Mouse (Mus musculus) cerebellum, adult 9-10 months (tissue): ENCODE measurements at regions not wholly inside any gene's neighbourhood (a gene's known extent, or its start where the extent isn't known, plus 50 kb on each side); places are given as distances from the start of the nearest gene placed in this dataset.

Experiments
- DNase-seq: peaks from one replicate; pipeline ENCODE4 v3.0.0; 2022

- DNase-seq, result no peak
Observed at GRCm38 (mm10) chr1:35841626-35842025, 226.6 kb upstream of the Hs6st1 start.

- no peak for DNase-seq
Observed at GRCm38 (mm10) chr1:35842707-35843106, 225.5 kb upstream of the Hs6st1 start.

- no peak for DNase-seq
Observed at GRCm38 (mm10) chr1:35843566-35843965, 224.6 kb upstream of the Hs6st1 start.

GRCm38 (mm10) chr1:35846224-35846936 lies 221.8 kb upstream of the Hs6st1 start:
- DNase-seq, result peak; percentile 55

- DNase-seq, result no peak
Observed at GRCm38 (mm10) chr1:35848160-35848954, 219.8 kb upstream of the Hs6st1 start.

- DNase-seq, result no peak
Observed at GRCm38 (mm10) chr1:35849406-35850190, 218.6 kb upstream of the Hs6st1 start.

GRCm38 (mm10) chr1:35850191-35850545 lies 218.0 kb upstream of the Hs6st1 start:
- DNase-seq, result no peak

GRCm38 (mm10) chr1:35850566-35851085 lies 217.6 kb upstream of the Hs6st1 start:
- no peak for DNase-seq

DNA sequence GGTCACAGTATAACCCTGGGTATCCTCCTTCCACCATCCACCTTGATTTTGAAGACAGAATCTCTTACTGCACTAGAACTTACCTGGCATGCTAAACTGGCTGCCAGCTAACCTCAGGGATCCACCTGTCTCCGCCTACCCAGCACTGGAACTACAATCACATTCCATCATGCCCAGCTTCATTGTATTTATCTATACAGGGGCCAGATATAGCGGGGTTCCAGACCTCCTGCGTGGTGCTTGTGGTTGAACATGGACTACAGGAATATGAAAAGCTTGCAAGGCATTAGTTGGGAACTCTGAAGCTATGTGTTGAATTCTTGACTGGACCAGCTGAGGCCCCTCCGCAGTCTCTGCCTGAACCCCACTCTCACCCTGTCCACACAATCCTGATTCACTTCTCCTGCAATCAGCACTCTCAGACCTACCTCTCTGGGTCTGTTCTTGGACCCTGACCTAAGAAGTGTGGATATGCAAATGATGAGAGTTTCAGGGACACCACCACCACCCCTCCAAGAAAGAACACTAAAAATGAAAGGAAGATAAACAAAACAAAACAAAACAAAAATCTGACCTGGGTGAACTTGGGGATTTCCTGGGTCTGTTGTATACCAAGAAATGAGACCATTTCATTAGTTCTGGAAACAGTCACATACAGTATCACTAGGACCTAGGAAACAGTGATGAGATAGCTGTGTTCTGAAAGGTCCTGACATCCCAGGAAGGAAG lies 216.4 kb upstream of the Hs6st1 start:
- no peak for DNase-seq

DNA sequence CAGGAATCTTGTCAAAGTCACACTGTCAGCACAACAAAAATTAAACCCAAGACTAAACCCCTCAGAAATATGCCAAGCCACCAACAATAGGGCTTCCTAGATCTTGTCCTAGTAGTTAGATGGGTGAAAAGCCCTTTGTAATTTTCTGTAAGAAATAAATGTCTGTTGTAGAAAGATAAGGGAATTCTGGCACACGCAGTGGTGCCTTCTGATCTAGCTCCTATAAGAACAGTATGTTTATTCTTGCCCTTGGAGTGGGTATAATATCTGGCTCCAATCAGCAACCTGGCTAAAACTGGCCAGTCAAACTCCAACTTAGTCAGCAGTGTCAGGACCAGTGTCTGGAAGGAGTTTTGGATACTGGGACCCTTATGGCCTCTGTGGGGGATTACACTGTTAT lies 215.2 kb upstream of the Hs6st1 start:
- no peak for DNase-seq

DNA sequence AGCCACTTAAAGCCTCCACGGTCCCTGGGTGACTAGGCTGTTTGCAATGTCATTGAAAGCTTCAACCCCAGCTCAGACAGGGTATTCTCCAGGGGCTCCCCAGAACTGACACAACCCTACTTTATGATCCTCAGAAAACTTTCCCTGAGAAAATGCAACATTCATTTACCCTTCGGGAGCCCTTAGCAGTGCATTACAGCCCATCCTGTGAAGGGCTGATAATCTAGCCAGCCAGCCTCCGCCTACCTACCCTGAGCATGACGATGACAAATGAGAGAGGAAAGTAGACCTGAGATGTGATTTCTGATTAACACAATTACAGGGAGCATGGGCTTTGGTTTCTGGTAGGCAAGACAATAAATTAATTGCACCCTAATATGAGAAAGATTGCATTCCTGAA lies 212.6 kb upstream of the Hs6st1 start:
- DNase-seq, result no peak

- no peak for DNase-seq
Observed at GRCm38 (mm10) chr1:35858342-35858741, 209.9 kb upstream of the Hs6st1 start.

- no peak for DNase-seq
Observed at GRCm38 (mm10) chr1:35860779-35861178, 207.4 kb upstream of the Hs6st1 start.

DNA sequence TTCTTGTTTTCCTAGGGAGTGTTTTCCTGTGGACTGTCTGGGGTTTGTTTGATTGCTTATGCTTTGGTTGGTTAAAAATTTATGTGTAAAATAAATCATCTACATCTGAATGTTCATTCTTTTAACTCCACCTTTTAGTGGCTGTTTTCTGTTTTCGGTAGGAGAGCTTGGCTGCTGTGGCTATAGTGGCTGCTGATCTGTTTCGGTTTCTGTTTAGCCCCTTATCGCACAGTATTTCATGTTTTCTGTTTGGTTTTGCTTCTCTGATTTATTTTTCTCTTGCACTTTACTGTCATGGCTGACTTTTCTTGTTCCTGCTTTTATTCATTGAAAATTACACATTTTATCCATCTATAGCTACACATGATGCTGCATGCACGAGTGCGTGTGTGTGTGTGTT lies 206.0 kb upstream of the Hs6st1 start:
- no peak for DNase-seq

DNA sequence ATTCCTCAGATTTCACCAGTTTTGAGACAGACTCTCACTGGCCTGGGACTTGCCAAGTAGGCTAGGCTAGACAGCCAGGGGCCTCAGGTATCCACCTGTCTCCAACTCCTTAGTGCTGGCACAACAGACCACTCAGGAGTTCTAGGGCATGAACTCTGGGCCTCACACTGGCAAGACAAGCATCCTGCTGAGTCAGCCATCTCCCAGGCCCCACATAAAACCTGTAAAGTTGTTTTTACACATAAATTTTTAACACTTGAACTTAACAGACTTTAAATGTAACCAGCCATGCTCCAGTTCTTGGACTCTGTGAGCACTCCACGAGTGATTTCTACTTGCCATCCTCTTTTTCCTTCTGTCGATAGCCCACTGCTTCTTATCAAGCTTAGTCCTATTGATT lies 205.5 kb upstream of the Hs6st1 start:
- no peak for DNase-seq

DNA sequence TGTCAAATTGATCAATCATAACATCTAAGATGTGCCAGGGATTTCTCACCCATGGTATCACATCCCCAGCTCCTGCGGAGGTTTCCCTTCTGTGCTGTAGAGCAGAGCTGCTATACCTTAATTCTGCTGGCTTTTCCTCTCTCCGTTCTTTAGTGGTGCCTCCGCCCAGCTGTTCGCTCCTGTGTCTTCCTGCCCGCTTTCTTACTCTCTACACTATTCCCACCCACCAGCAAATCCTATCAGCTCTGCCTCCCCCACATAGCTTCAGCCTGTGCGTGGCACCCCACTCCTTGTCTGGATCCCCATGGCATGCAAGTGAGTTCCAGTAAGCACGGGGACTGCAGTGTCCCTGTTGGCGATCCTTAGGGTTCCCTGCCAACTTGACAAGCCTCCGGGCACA lies 204.0 kb upstream of the Hs6st1 start:
- no peak for DNase-seq

DNA sequence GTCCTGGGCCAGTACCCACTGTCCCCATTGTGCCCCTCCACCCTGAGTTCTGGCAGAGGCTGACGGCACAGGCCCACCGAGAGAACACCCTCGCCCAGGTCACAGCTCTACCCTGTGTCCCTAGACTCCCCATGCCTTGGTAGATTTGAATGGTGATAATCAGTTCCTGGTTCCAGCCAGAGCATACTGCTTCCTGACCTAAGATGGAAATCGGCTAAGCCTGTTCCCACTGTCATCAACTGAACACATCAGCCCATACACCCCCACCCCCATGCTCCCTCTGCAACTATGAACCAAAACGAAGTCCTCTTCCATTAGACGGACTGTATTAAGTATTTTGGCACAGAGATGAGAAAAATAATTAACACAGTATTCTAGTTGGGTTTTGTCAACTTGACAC lies 202.9 kb upstream of the Hs6st1 start:
- DNase-seq, result no peak

DNA sequence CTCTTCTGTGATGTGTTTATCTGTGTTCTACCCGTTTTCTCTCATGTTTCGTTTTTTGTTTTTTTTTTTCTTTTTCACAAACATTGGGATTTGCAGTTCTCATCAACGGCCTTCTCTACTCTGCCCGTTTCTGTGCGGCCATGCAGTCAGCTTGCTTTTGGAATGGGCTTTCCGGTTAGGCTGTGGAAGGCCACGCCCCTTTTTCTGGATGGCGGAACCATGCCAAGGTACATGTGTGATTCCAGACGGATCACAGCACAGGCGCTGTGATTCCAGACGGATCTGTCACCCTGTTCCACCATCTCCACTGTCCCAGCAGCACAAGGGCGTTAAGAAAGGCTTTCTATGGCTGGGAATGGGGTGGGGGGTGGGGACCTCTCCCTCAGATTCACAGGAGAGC lies 201.6 kb upstream of the Hs6st1 start:
- DNase-seq, result no peak

GRCm38 (mm10) chr1:35869381-35870143 lies 198.6 kb upstream of the Hs6st1 start:
- DNase-seq, result peak; percentile 30

DNA sequence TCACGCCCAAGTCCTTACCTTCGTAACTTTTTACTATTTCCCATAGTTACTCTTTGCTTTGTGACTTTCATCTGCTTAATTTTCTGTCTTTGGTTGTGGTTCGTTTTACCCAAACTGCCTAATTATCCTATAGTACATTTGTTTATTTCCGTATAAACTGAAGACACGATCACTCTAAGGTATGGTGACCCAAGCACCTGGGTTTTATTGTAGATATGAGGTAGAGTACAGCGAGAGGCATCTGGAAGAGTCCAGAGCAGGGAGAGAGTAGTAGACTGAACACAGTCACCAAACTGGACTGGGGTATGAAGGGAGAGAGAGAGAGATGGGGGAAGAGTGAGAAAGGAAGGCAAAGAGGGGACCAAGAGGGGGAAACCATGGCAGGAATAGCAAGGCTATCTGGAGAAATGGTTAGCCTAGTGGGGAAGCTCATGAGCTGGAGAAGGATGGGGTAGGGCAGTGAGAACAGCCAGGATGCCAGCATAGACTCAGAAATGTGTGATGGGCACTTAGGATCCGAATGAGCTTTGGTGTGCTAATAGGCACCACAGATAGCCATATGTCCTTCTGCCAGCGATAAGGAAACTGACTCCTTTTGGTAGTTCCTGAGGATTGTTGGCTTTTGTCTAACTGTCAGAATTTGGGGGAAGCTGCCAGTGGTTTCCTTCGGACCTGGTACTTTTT lies 197.9 kb upstream of the Hs6st1 start:
- no peak for DNase-seq

- DNase-seq, result peak; percentile 85
Observed at GRCm38 (mm10) chr1:35873038-35873437, 195.2 kb upstream of the Hs6st1 start.
